Mouse (Mus musculus) gonadal fat pad, adult 2 months (tissue): ENCODE measurements around the gene Anapc13. TPM values are rescaled to one million over a fixed set of nuclear protein-coding genes. Genes with fewer than 3 reads are reported as not detected.

Source experiments
- DNase-seq: peaks from one replicate; pipeline ENCODE4 v3.0.0-alpha.2; 2012; ENCODE audit warnings: low read depth
- polyA plus RNA-seq: library from polyadenylated mRNA; depleted of rRNA; stranded (reverse); fragments of >200 nt; gene quantifications from 2 replicates; pipeline ENCODE4 v1.2.3, GENCODE M21; 2012; rRNA removed

Anapc13 gene
- polyA plus RNA-seq = 117 and 162 TPM in 2 replicates

DNA sequence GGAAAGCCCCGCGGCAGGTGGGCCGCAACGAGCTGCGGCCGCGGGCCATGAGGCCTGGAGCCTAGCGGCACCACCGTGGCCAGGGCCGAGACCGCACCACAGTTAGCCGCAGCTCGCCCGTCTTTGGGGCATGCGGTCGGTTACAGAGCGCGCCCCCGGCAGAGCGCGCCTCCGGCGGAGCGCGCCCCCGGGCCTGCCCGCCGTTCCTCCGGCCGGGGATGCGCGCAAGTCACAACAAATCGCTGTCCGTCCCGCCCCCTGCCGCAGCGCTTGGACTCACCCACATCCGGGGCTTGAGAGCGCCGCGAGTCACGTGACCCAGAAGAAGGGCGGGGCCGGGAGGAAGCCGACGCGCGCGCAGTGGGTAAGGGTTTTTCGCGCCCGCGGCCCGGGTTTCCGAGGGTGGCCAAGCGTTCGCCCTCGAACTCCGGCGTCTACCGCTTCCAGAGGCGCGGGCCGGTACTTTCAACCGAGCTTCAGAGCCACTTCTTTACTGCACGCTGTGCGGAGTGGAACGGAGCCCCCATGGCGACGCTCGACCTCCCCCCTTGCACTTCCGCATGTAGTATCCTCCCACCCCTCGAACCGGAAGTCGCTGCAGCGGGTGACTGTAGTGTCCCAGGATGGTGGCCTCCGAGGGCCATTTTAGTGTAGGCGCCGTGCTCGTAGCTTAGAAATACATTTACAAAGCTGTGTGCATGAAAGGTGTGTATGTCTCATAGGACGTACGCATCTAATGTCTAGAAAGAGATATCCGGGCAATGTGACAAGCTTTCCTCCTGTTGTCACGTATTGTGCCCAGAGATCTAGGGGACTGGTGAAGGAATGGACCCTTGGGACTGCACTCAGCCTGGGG is at the start of gene Anapc13, which contains the start of gene Cep63:
Anapc13 (plus strand) TSS at position 314 of the 856 bp plus-strand sequence.
Cep63 (minus strand) TSS at position 552 of the 856 bp plus-strand sequence.
- DNase-seq = no peak

DNA sequence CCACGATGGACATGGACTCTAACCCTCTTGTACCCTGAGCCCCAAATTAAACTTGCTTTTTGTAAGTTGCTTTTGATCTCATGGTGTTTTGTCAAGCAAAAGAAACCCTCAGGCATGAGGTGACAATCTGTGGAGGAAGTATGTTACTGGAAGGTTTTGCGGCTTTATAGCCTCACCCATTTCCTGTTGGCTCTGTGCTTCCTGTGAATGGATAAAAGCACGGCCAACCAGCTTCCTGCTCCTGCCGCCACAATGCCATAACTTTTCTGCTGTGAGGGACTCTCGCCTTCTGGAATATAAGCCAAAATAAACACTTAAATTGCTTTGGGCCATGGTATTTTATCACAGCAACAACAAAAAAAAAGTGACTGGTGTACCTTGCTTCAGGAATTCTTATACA is 48.6 kb upstream of the Anapc13 start:
- DNase-seq = no peak

DNA sequence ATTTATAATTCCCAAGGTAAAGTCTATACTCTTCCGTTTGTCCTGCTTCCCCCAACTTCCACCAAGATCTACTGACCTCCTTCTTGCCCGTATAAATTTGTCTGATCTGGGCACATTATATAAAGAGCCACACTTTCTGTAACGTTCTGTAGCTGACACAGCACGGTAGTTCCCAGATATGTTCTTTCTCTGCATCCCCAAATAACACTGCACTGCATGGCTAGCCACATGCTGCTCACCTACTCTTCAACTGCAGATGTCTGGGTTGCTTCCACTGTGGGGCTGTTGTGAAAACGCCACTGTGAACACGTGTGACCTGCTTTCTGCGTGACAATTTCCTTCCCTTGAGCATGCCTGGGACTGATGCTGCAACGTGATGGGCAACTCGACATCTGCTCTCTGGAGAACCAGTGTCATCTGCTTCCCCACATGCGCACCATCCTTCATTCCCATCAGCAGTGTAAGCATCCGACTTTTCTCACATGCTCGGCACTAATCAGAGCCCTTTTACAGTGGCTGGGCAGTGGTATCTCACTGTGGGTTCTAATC is 44.1 kb upstream of the Anapc13 start:
- no peak for DNase-seq

DNA sequence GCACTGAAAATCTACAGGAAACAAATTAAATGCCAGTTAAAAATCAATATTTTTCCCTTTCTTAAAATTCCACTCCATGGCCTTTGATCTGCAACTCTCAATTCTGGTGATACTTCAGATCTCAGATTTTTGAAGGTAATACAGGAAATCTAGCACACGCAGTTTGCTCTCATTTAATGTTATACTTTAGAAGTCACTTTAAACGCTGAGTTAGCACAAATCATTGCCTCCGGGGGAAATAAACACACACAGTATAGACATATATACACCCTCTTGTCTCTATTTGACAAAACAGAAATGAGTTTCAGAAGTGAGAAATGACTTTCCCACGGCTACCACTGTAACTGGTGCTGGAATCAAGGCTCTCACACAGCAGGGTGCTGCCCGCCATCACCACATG is 38.7 kb upstream of the Anapc13 start:
- DNase-seq = no peak

DNA sequence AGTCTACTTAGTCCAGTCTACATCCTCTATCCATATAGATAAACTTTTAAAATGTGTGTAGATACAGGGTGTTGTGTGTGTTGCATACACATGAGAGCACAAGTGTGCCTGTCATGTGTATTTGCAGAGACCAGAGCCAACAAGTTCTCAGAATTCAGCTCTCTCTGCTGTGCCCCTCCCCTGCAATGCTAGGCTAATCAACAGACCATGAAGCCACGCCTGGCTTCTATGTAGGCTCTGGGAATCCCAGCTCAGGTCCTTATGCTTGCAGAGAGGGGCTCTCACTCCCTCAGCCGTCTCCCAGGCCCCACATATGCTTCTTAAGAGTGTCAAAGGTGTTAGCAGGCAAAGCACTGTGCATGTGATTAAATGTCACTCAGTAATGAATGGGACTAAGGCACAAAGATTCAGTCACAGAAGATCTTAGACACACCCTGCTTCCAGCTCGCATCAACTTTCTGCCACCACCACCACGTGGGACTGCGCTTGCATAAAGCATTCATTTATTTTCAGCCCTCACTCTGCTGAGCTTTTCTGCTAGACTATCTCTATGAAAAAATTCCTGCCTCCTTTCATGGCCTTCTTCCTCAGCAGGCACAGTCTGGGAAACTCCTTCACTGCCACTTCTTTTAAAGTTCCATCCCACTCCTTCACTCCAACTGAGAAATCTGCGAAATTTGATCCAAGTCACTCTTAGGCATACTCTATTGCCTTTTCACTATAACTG is 31.3 kb upstream of the Anapc13 start:
- DNase-seq = no peak

DNA sequence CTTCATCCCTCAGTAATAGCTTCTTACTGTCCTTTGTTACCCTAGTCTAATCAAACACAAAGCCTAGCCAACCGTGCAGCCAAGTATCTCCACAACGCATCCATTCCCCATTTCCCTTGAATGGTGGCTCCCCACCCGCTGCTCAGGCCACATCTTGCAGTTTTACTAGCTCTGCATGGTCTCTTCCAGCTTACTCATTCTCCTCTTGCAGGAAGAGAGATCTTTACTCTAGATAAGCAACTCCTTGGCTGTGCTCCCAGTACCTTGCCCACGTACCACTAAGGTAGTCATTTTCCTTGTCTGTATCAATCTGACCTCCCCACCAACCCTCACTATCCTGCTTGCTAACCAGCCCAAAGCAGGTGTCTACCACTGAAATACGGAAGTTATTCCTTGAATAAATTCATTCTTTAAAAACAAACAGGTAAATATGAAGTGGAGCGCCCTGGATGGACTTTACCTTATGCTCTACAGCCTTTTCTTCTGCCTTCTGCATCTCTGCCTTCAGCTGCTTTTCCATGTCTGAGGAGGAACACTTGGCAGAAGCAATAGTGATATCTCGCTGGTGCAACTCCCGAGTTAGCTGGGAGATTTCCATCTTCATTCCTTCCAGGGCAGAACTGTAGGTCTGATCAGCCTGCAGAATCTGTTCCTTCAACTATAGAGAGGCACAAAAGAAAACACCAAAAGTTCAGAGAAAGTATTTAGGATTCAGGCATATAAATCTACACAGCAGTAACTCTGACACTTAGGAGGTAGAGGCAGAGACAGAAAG is 30.2 kb upstream of the Anapc13 start:
- DNase-seq = peak; percentile 37

DNA sequence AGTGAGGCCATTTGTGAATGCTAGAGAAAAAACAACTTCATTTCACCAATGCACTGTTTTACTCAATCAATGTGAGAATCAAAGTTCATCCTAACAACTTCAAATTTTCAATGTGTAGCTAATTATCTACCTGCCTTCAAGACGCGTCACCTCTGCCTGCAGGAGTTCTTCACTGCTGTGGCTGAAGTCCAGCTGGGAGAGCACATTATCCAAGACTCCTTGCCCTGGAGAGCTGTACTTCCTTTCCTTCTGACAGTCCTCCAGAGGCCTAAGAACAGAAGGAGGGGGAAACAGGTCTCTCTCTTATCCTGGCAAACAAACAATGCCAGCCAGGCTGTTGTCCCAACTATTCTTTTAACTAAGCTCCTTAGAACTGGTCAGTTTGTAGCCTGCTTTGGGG is 24.9 kb upstream of the Anapc13 start:
- DNase-seq = no peak

DNA sequence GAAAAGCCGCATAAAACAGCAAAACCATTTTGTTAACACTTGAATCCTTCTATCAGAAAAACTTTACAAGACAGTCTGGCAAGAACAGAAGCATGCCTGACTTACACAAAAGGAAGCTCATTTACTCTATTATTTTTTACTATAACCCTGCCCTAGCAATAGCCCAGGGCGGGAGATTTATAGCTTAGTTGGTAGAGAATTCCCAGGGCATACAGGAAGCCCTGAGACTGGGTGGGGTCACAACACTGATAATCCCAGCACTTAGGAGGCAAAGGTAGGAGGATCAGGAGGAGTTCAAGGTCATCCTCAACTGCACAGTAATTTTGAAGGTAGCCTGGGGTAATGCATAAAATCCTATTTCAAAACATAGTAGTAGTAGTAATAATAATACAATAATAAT is 24.4 kb upstream of the Anapc13 start:
- DNase-seq = no peak

DNA sequence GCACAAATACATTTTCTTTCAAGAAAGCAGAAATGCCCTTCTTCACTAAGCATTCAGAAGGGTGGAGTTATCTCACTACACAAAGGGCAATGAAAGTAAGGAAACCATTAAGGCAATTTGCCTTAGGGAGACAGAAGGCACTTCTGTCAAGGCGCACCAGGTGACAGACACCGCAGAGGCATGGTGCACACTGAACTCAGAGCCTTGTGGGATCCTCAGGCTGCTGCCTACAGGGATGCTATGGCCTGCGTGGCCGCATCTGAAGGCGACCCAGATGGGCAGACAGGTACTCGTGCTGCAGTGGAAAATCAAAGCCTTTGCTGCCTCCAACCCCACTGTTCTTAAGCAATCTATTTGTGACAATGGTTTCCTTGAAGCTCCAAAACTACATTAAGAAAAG is 20.9 kb upstream of the Anapc13 start:
- DNase-seq = no peak

DNA sequence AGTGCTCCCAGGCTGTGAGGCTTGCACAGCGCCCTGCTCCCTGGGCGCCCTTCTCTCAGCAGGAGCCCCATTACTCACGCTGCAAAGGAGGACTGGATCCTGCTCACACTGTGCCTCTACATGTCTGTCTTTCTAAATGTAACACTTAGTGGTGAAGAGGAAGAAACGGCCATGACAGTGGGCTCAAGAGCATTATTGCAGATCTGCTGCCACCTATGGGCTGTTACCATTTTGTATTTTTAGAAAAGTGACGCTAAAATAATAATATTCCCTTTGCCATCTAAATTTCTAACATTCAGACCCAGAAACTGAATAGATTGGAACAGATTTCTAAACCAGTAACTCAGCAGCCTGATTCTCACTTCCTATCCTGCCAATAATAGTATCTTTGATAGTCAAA is 18.6 kb upstream of the Anapc13 start:
- DNase-seq = no peak

DNA sequence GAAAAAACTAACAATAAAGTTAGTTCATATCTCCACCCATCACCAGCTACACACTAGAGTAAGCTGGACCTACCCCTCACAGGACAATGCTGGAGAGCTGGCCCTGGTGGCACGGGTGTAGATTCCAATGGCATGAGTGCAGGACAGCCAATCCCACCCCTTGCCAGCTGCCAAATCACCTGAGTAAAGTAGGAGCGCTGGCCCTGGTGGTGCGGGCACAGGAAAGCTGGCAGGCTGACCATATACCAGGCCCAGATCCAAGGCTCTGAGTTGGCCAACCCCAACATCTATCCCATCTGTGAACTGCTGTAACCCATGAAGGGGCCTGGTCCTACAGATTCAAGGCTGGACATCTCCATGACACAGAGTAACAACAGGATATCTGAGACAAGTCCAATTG is 16.9 kb upstream of the Anapc13 start:
- DNase-seq = no peak

DNA sequence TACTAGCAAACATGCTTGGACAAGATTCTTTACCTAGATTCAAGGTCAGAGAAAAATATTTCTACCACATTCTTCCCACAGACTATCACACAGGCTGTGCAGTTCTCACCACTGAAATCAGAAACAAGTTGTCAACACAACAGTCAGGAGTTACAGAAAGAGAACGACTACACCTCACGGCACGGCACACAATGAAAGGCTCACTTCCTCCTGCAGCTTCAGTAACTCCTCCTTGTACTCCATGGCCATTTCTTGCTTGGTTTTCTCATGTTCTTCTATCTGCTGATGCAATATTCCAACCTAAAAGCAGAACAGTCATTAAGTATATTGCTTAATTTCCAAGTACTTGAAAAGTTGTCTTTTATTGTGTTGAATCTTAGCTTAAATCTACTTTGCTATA is 11.0 kb upstream of the Anapc13 start:
- DNase-seq = no peak

DNA sequence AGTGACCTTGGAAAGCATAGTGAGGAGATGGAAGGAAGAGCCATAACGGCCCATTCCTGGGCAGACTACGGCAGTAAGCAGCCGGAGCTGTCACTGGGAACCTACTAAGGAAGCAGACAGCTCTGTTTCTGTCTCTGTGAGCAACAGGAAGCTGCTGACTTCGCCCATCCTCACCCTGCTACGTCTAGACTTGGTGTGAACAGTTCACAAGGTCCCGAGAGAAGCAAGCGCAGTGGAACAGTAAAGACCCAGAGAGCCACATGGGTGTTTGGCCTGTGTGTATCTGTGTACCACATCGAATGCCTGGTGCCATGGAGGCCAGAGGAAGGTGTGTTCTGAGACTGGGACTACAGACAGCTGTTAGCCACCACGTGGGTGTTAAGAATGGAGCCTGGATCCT is 9.8 kb upstream of the Anapc13 start:
- DNase-seq = no peak

DNA sequence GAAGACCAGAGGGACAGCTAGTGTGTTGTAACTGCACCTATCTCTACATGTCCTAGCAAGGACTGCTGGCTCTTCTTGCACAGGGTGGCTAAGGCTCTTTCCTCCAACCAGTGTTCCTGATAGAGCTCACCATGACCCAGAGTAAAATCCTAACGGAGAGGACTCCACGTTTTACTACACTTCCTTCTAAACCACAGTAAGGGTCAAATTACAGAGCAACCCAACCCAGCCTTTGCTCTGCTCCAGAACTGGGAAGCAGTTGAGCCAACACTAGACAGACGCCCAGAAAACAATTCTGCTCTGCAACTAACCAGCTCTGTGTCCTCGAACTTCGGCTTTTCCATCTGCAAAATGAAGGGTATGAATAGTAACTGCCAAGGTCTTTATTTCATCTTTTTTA is 4.7 kb upstream of the Anapc13 start:
- no peak for DNase-seq

DNA sequence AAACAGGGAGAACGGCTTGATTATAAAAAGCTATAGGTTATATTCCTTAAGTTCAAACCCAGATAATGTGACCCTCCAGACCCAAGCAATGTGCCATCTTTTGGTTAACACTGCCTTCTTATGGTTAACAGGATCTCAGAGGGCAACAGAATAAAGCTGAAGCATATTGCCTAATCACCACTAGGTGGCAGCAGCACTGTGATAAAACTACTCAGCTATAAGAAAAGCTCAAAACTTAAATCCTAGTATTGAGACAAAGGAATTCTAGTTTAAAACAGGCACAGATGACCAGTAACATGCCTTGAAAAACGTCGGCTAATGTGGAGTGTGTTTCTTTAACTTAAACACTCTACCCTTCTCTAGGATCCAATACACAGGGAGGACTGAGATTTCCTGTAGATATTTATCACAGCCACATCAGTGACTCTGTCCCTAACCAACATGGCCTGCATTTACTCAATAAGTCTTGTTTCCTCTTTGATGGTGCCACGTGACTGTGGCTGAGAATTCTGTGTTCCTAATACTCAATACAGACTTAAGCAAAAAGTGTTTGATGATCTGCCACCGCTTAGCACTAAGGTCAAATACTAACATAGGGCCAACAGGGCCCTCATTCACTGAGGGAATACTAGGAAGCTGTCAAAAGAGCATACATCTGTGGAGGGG is 3.8 kb upstream of the Anapc13 start:
- no peak for DNase-seq

DNA sequence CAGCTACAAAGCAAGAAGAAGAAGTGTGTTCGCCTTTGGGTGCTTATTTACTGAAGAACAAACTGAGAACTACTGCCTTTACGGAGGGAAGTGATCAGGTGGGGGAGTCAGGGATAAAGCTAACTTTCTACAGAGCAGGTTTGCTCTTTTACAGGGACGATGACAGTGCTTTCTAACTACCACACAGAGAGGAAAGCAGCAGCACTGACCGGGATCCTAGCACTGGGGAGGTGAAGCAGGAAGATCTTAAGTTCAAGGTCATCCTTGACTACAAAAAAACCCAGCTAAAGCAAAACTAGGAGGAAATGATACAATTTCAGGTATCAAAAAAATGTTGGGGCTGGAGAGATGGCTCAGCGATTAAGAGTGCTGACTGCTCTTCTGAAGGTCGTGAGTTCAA is 3.2 kb upstream of the Anapc13 start:
- DNase-seq = no peak

DNA sequence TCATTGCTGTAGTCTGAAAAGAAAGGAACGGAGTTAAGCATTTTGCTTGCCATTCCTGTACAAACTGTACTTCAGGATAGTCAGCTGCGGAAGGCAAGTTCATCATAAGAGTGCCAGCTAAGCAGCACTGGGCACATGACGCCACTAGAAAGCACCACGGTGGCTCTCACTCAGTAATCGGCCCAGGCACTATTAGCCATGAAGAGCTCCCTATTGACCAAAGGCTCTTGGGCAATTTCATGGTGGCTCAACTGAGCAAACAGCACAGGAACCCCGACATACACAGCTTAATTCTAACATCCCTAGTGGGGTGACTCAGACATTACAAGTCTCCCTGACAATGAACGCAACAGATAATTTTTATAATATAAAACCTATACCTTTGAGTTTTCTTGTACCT is 2.5 kb upstream of the Anapc13 start:
- no peak for DNase-seq

DNA sequence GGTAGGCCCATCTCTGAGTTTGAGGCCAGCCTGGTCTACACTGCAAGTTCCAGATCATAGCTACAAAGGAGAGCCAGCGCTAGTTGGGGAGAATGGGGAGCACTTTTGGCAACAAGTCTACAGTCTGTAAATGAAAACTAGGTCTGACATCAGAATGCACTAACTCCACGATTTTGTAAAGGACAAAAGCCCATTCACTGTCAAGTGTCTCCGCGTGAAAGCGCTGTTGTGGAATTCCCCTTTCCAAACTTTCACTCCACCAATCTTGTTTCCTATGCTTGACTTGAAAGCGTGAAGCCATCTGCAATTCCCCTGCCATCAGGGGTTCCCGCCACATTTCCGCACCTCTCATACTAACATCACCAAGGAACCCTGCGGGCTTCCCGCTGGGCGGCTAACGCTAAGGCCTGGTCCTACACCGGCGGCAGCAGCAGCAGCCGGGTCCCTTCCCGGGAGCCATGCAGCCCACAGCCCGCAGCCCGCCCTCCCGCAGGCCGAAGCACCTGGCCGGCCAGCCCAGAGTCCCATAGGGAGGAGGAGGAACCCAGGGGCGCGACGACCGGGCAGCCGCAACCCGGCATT is 604 bp upstream of the Anapc13 start:
- DNase-seq = no peak

DNA sequence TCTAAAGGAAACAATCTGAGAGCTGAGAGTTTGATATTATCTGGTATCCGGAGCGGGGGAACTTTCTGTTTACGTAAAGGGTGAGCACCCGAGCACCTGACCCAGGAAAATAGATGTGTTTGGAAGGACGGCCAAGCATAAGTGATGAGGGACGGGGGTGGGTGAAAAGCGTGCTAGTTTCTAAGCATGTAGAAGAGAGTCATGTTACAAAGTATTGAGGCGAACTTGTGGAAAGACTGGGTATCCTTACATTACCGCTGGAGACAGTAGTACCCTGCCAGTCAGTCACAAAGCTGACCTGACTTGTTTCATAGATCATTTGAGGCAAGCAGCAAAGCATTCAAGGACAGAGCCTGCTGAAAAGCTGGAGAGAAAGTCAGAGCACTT is 736 bp downstream of the Anapc13 start:
- DNase-seq = no peak

DNA sequence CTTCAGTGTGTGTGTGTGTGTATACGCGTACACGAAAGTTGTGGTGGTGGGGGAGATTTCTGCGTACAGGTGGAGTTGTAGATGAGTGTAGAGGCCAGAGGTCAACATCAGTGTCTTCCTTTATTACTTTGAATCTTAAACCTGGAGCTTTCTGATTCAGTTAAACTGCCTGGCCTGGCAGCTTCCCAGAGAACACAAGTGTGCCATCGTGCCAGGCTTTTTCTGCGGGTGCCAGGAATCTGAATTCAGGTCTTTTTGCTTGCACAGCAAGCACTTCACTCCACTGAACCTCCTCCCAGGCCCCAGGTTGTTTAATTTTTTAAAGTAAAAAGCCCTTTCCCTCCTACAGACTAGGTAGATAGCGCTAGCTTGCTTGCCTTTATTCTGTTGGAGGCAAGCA is 1.3 kb downstream of the Anapc13 start:
- no peak for DNase-seq

DNA sequence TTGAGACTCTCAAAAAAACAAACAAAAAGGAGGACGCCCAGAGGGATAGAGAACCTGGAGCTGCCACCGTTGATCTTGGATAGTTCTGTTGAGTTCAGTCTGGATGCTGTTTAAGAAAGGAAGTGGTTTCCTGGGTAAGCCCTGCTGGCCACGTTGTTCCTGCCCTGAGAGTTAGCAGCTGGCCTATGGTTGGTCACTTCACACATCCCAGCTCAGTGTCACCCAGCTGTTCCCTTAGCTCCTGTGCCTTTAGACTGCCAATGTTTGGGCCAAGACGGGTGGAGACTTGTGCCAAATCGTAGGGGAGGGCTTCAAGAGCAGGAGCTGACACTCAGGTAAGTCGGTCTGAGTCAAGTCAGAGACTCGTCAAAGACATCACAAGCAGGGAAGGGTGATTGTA is 3.0 kb downstream of the Anapc13 start:
- DNase-seq = no peak
